Mouse (Mus musculus) limb, embryonic 13.5 days (tissue): Measurements from ENCODE around the gene Uggt1. TPM values are rescaled to one million over a fixed set of nuclear protein-coding genes. Genes with fewer than 3 reads are reported as not detected.

ENCODE experiments used
- ATAC-seq: fragments of 200-750 bp; cut with Nextera tagmentation; 2 replicates; pipeline ENCODE4 v1.8.0; 2017; ENCODE audit warnings: low read depth, moderate number of reproducible peaks, moderate TSS enrichment; ENCODE audit not compliant: low FRiP score
- H3K27ac ChIP-seq: fragments of 300-500 bp; sonication (generic); 2 replicates; pipeline ENCODE4 v1.5.1; 2015; ENCODE audit warnings: inconsistent platforms, mild to moderate bottlenecking, moderate library complexity
- H3K27me3 ChIP-seq: fragments of 300-500 bp; sonication (generic); 2 replicates; pipeline ENCODE4 v1.6.1; 2015; ENCODE audit warnings: mild to moderate bottlenecking, inconsistent platforms
- H3K36me3 ChIP-seq: fragments of 300-500 bp; sonication (generic); 2 replicates; pipeline ENCODE4 v1.6.1; 2015; ENCODE audit warnings: inconsistent platforms, mild to moderate bottlenecking, moderate library complexity
- H3K4me1 ChIP-seq: fragments of 300-500 bp; sonication (generic); 2 replicates; pipeline ENCODE4 v1.6.1; 2015; ENCODE audit warnings: inconsistent platforms
- H3K4me2 ChIP-seq: fragments of 300-500 bp; sonication (generic); replicated peaks from 2 replicates; pipeline ENCODE4 v1.6.1; 2015; ENCODE audit warnings: inconsistent platforms, mild to moderate bottlenecking, moderate library complexity
- H3K4me3 ChIP-seq: fragments of 300-500 bp; sonication (generic); 2 replicates; pipeline ENCODE4 v1.5.1; 2015; ENCODE audit warnings: moderate library complexity, mild to moderate bottlenecking, inconsistent platforms
- H3K9ac ChIP-seq: fragments of 300-500 bp; sonication (generic); 2 replicates; pipeline ENCODE4 v1.6.1; 2015; ENCODE audit warnings: mild to moderate bottlenecking, inconsistent platforms
- H3K9me3 ChIP-seq: fragments of 300-500 bp; sonication (generic); 2 replicates; pipeline ENCODE4 v1.6.1; 2016; ENCODE audit warnings: inconsistent platforms
- WGBS: fragments of 180-500 bp; shearing (Covaris S2); methylation state at CpG from one replicate; pipeline ENCODE4 v1.1.7; 2015; 5-methylcytosine and 5-hydroxymethylcytosine counted together
- microRNA-seq: library from miRNA; unstranded; fragments of <30 nt; microRNA quantifications from one replicate; pipeline ENCODE4, GENCODE M21; 2016
- polyA plus RNA-seq: library from polyadenylated mRNA; unstranded; fragments of >200 nt; fragmentation: Nextera tagmentation; extraction: Ambion mirVana; gene quantifications from 2 replicates; pipeline ENCODE4 v1.2.1, GENCODE M21; 2015

Uggt1 gene
- polyA plus RNA-seq, 1 experiment from 2014 or later = 54.6 TPM

- Histone ChIP-seq H3K4me3 (no peak overlapping the region), H3K4me2 (no peak overlapping the region), H3K27me3 (no peaks in the 10 kb centered on the region), H3K27ac (no peak overlapping the region), H3K36me3 (peaks cover 76% of the 10 kb centered on the region), H3K4me1 (no peaks in the 10 kb centered on the region), H3K9me3 (no peaks in the 10 kb centered on the region), H3K9ac (no peak overlapping the region)
- ATAC-seq = no peak
- 93% methylated on average over 4 of the region's 4 CpGs for WGBS
Measured at GRCm38 (mm10) chr1:36098432-36098831, 146.1 kb downstream of the Uggt1 start.

DNA sequence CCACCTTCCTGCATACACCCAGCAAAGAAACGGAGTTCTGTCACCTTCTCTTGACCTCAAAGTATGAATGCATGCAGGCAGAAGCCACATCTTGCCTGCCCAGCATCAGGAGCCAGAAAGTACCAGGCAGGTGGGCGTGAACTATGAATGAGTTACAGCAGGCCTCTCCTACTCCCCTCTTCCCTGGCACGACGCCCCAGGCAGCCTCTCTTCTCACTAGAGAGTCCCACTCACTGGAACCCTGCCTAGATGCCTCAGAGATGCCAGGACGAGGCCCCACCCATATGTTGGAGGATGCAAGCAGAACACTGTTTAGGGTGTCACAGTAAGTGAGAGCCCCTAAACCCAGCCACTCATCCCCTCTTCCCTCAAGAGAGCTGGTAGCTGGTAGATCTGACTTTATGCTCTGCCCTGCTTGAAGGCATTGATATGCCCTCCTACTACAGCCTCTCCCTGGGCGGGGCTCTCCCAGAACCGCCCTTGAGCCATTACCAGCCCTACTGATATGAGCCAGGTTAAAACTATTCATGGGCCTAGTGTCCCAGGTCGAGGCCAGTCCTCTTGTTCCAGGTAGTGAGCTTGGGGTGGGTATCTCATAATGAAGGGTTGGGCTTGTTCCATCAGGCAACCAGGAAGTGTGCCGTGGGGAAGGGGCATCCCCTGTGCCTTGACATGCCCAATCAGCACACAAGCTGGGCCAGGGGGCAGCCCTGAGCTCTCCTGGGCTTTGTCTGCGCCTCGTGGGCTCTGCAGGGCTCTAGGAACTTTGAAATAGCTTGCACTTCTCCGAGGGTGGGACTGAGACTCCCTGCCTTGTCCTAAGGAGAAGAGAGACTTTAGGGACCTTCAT is 148.9 kb downstream of the Uggt1 start:
- no peak for ATAC-seq
- H3K9me3 ChIP-seq = no peaks in the 10 kb centered on the region
- no peak overlapping the region for H3K4me2 ChIP-seq
- H3K36me3 ChIP-seq = peaks cover 61% of the 10 kb centered on the region
- no peak overlapping the region for H3K9ac ChIP-seq
- peaks cover 1% of the 10 kb centered on the region; the same call in 1 of the 2 replicates for H3K4me1 ChIP-seq
- WGBS = 82% methylated on average over 12 of the region's 12 CpGs
- no peak overlapping the region for H3K4me3 ChIP-seq
- H3K27me3 ChIP-seq = no peaks in the 10 kb centered on the region
- no peak overlapping the region for H3K27ac ChIP-seq

GRCm38 (mm10) chr1:36093741-36094140 is 150.8 kb downstream of the Uggt1 start:
- no peak for ATAC-seq
- Histone ChIP-seq H3K27me3 (no peaks in the 10 kb centered on the region), H3K9me3 (no peaks in the 10 kb centered on the region), H3K4me1 (peaks cover 20% of the 10 kb centered on the region), H3K36me3 (peaks cover 47% of the 10 kb centered on the region), H3K4me2 (no peak overlapping the region), H3K9ac (no peak overlapping the region), H3K27ac (no peak overlapping the region), H3K4me3 (no peak overlapping the region)
- 93% methylated on average over 8 of the region's 8 CpGs for WGBS

DNA sequence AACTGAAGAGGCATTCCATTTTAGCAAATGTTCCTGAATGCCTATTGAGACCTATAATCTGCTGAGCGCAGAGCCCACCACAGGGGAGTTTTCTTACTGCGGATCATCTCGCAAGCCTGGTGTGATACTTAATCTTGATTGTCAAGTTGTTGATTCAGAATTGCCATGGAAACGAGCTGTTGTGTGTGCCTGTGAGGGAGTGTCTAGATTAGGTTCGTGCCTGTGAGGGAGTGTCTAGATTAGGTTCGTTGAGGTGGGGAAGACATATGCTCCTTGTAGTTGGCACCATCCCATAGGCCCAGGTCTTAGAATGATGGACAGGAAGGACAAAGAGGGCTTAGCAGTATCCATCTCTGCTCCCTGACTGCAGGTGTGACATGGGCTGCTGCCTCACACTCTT is 153.3 kb downstream of the Uggt1 start:
- H3K4me3 ChIP-seq = no peak overlapping the region
- H3K4me2 ChIP-seq = no peak overlapping the region
- no peak for ATAC-seq
- H3K9me3 ChIP-seq = no peaks in the 10 kb centered on the region
- H3K27me3 ChIP-seq = no peaks in the 10 kb centered on the region
- no peak overlapping the region for H3K27ac ChIP-seq
- peaks cover 36% of the 10 kb centered on the region for H3K4me1 ChIP-seq
- H3K9ac ChIP-seq = no peak overlapping the region
- 85% methylated on average over 6 of the region's 6 CpGs for WGBS
- peaks cover 34% of the 10 kb centered on the region for H3K36me3 ChIP-seq

DNA sequence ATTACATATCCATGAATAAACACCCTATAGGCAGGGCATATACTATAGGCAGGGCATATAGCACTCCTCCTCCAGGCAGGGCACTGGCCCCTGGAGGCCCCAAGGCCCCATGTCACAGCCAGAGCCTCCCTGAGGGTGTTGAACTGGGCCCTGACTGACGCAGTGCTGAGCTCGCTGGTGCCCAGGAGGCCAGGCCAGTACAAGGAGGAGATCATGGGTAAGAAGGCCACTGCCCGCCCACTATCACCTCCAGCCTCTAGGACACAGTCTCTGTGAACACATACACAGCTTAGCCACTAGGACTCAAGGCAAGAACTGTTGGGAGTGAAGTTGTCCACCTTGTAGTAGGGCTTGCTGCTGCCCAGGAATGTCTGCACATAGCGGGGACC is 153.8 kb downstream of the Uggt1 start:
- 90% methylated on average over 4 of the region's 4 CpGs for WGBS
- Histone ChIP-seq H3K4me1 (peaks cover 36% of the 10 kb centered on the region), H3K4me2 (no peak overlapping the region), H3K27me3 (no peaks in the 10 kb centered on the region), H3K9me3 (no peaks in the 10 kb centered on the region), H3K36me3 (peaks cover 36% of the 10 kb centered on the region), H3K9ac (no peak overlapping the region), H3K4me3 (no peak overlapping the region), H3K27ac (no peak overlapping the region)
- ATAC-seq = no peak

Small RNA genes lying within 50 kb of the gene (microRNA-seq; reads per million reads assigned to microRNA genes)
- gene Mir6897 = 1.7 reads per million, percentile 2 among the genes with 10 or more reads in this experiment

Other genes starting within 250 kb of the Uggt1 start
- 5.0 and 5.7 TPM in 2 replicates for gene Hs6st1, start 176.3 kb downstream of the Uggt1 start, polyA plus RNA-seq
- 0.83 and 2.0 TPM in 2 replicates for gene Neurl3, start 30.0 kb upstream of the Uggt1 start, polyA plus RNA-seq
- 6.7 and 9.2 TPM in 2 replicates for gene Arid5a, start 63.0 kb upstream of the Uggt1 start, polyA plus RNA-seq
- gene Kansl3, start 124.5 kb upstream of the Uggt1 start, polyA plus RNA-seq = 48.3 and 49.5 TPM in 2 replicates
- 0.97 and 1.1 TPM in 2 replicates for gene Fer1l5, start 127.6 kb upstream of the Uggt1 start, polyA plus RNA-seq
- 53.2 and 56.8 TPM in 2 replicates for gene Lman2l, start 200.6 kb upstream of the Uggt1 start, polyA plus RNA-seq
- gene Cnnm4, start 226.9 kb upstream of the Uggt1 start, polyA plus RNA-seq = 19.5 and 20.4 TPM in 2 replicates